Mouse (Mus musculus): ENCODE data around the gene Lax1. TPM values are rescaled to one million over a fixed set of nuclear protein-coding genes. Genes with fewer than 3 reads are reported as not detected.
"Not testable (repeated sequence)": the region's sequence is repeated elsewhere in the genome, so short reads cannot be mapped to it uniquely, and the experiment has no call there.

Lax1 gene
- polyA plus RNA-seq, 1 experiment from 2014 or later = 0.75 TPM

GRCm38 (mm10) chr1:133685749-133686519 lies 4.0 kb downstream of the Lax1 start:
- H3K4me3 ChIP-seq = no peak overlapping the region
- peak; percentile 72 for ATAC-seq (ENCODE audit: borderline replicate concordance, extremely low read depth, low FRiP score, low TSS enrichment)
- no peaks in the 10 kb centered on the region for H3K9me3 ChIP-seq
- peaks cover 5% of the 10 kb centered on the region for H3K4me1 ChIP-seq
- H3K27me3 ChIP-seq = no peaks in the 10 kb centered on the region
- no peaks in the 10 kb centered on the region for H3K36me3 ChIP-seq
- WGBS = 55% methylated on average over 10 of the region's 10 CpGs
- H3K9ac ChIP-seq = no peak overlapping the region
- peak overlapping the region; percentile 29; the same call in 1 of the 2 replicates for H3K27ac ChIP-seq
- H3K4me2 ChIP-seq = no peak overlapping the region

- H3K27ac ChIP-seq = no peak overlapping the region
- H3K4me2 ChIP-seq = no peak overlapping the region
- H3K9me3 ChIP-seq = no peaks in the 10 kb centered on the region
- H3K9ac ChIP-seq = no peak overlapping the region
- ATAC-seq (ENCODE audit: borderline replicate concordance, extremely low read depth, low FRiP score, low TSS enrichment) = no peak
- no peaks in the 10 kb centered on the region for H3K36me3 ChIP-seq
- 57% methylated on average over 3 of the region's 3 CpGs for WGBS
- H3K4me1 ChIP-seq = no peaks in the 10 kb centered on the region
- no peaks in the 10 kb centered on the region for H3K27me3 ChIP-seq
- H3K4me3 ChIP-seq = no peak overlapping the region
Observed at GRCm38 (mm10) chr1:133671801-133672200, 18.1 kb downstream of the Lax1 start.

- Histone ChIP-seq H3K27ac (no peak overlapping the region), H3K9ac (no peak overlapping the region), H3K27me3 (no peaks in the 10 kb centered on the region), H3K4me1 (no peaks in the 10 kb centered on the region), H3K4me3 (no peak overlapping the region), H3K4me2 (no peak overlapping the region), H3K9me3 (no peaks in the 10 kb centered on the region), H3K36me3 (no peaks in the 10 kb centered on the region)
- 86% methylated on average over 3 of the region's 3 CpGs for WGBS
- ATAC-seq (ENCODE audit: borderline replicate concordance, extremely low read depth, low FRiP score, low TSS enrichment) = no peak
Observed at GRCm38 (mm10) chr1:133671266-133671665, 18.6 kb downstream of the Lax1 start.

- H3K9me3 ChIP-seq = no peaks in the 10 kb centered on the region
- 70% methylated on average over 6 of the region's 6 CpGs for WGBS
- no peak overlapping the region for H3K27ac ChIP-seq
- no peaks in the 10 kb centered on the region for H3K4me1 ChIP-seq
- no peaks in the 10 kb centered on the region for H3K36me3 ChIP-seq
- no peak overlapping the region for H3K4me2 ChIP-seq
- no peaks in the 10 kb centered on the region for H3K27me3 ChIP-seq
- H3K9ac ChIP-seq = no peak overlapping the region
- no peak for ATAC-seq (ENCODE audit: borderline replicate concordance, extremely low read depth, low FRiP score, low TSS enrichment)
- no peak overlapping the region for H3K4me3 ChIP-seq
Observed at GRCm38 (mm10) chr1:133670776-133671175, 19.1 kb downstream of the Lax1 start.

GRCm38 (mm10) chr1:133670190-133670589 lies 19.7 kb downstream of the Lax1 start:
- WGBS = 75% methylated on average over 12 of the region's 12 CpGs
- no peaks in the 10 kb centered on the region for H3K27me3 ChIP-seq
- no peaks in the 10 kb centered on the region for H3K4me1 ChIP-seq
- H3K4me2 ChIP-seq = no peak overlapping the region
- H3K4me3 ChIP-seq = no peak overlapping the region
- no peaks in the 10 kb centered on the region for H3K36me3 ChIP-seq
- H3K9ac ChIP-seq = no peak overlapping the region
- no peak overlapping the region for H3K27ac ChIP-seq
- no peaks in the 10 kb centered on the region for H3K9me3 ChIP-seq
- no peak for ATAC-seq (ENCODE audit: borderline replicate concordance, extremely low read depth, low FRiP score, low TSS enrichment)

- no peaks in the 10 kb centered on the region for H3K27me3 ChIP-seq
- H3K9ac ChIP-seq = no peak overlapping the region
- H3K36me3 ChIP-seq = no peaks in the 10 kb centered on the region
- H3K4me2 ChIP-seq = no peak overlapping the region
- H3K9me3 ChIP-seq = no peaks in the 10 kb centered on the region
- H3K27ac ChIP-seq = no peak overlapping the region
- ATAC-seq (ENCODE audit: borderline replicate concordance, extremely low read depth, low FRiP score, low TSS enrichment) = no peak
- no peak overlapping the region for H3K4me3 ChIP-seq
- H3K4me1 ChIP-seq = no peaks in the 10 kb centered on the region
- 73% methylated on average over 3 of the region's 3 CpGs for WGBS
Observed at GRCm38 (mm10) chr1:133668618-133669017, 21.3 kb downstream of the Lax1 start.

GRCm38 (mm10) chr1:133667721-133668120 lies 22.2 kb downstream of the Lax1 start:
- Histone ChIP-seq H3K9ac (no peak overlapping the region), H3K9me3 (no peaks in the 10 kb centered on the region), H3K4me2 (no peak overlapping the region), H3K27ac (no peak overlapping the region), H3K4me3 (no peak overlapping the region), H3K4me1 (no peaks in the 10 kb centered on the region), H3K27me3 (no peaks in the 10 kb centered on the region), H3K36me3 (no peaks in the 10 kb centered on the region)
- ATAC-seq (ENCODE audit: borderline replicate concordance, extremely low read depth, low FRiP score, low TSS enrichment) = no peak
- WGBS = 48% methylated on average over 7 of the region's 7 CpGs

GRCm38 (mm10) chr1:133665713-133666112 lies 24.2 kb downstream of the Lax1 start:
- ATAC-seq (ENCODE audit: borderline replicate concordance, extremely low read depth, low FRiP score, low TSS enrichment); H3K27ac ChIP-seq; H3K9me3 ChIP-seq; H3K27me3 ChIP-seq; H3K4me3 ChIP-seq; H3K9ac ChIP-seq; H3K4me2 ChIP-seq; H3K4me1 ChIP-seq; H3K36me3 ChIP-seq: not testable (repeated sequence)
- 81% methylated on average over 8 of the region's 8 CpGs for WGBS

- peaks cover 7% of the 10 kb centered on the region for H3K4me1 ChIP-seq
- no peaks in the 10 kb centered on the region for H3K27me3 ChIP-seq
- ATAC-seq (ENCODE audit: borderline replicate concordance, extremely low read depth, low FRiP score, low TSS enrichment) = no peak
- no peak overlapping the region for H3K4me3 ChIP-seq
- H3K9ac ChIP-seq = no peak overlapping the region
- H3K4me2 ChIP-seq = no peak overlapping the region
- WGBS = 67% methylated on average over 11 of the region's 11 CpGs
- 0 out of 2 replicates have a peak, but pooled peaks cover 2% of the 10 kb centered on the region for H3K36me3 ChIP-seq
- H3K9me3 ChIP-seq = no peaks in the 10 kb centered on the region
- no peak overlapping the region for H3K27ac ChIP-seq
Observed at GRCm38 (mm10) chr1:133664203-133664970, 25.5 kb downstream of the Lax1 start.

GRCm38 (mm10) chr1:133663427-133663826 lies 26.5 kb downstream of the Lax1 start:
- Histone ChIP-seq H3K27ac (0 out of 2 replicates have a peak overlapping the region, but pooled peaks have one; percentile 1), H3K27me3 (no peaks in the 10 kb centered on the region), H3K9ac (no peak overlapping the region), H3K36me3 (peaks cover 10% of the 10 kb centered on the region; the same call in 1 of the 2 replicates), H3K4me2 (no peak overlapping the region), H3K9me3 (no peaks in the 10 kb centered on the region), H3K4me3 (no peak overlapping the region), H3K4me1 (peaks cover 16% of the 10 kb centered on the region)
- no peak for ATAC-seq (ENCODE audit: borderline replicate concordance, extremely low read depth, low FRiP score, low TSS enrichment)
- WGBS = 59% methylated on average over 4 of the region's 4 CpGs

- no peak overlapping the region for H3K4me2 ChIP-seq
- ATAC-seq (ENCODE audit: borderline replicate concordance, extremely low read depth, low FRiP score, low TSS enrichment) = no peak
- 0 out of 2 replicates have a peak overlapping the region, but pooled peaks have one; percentile 1 for H3K27ac ChIP-seq
- H3K4me3 ChIP-seq = no peak overlapping the region
- H3K9me3 ChIP-seq = no peaks in the 10 kb centered on the region
- H3K36me3 ChIP-seq = peaks cover 13% of the 10 kb centered on the region
- H3K4me1 ChIP-seq = peaks cover 21% of the 10 kb centered on the region
- no peak overlapping the region for H3K9ac ChIP-seq
- H3K27me3 ChIP-seq = no peaks in the 10 kb centered on the region
- 91% methylated on average over 7 of the region's 7 CpGs for WGBS
Observed at GRCm38 (mm10) chr1:133662941-133663340, 27.0 kb downstream of the Lax1 start.

Measured in lung, embryonic 15.5 days (tissue).